Mouse (Mus musculus): ENCODE data around the gene Phpt1. TPM values are rescaled to one million over a fixed set of nuclear protein-coding genes. Genes with fewer than 3 reads are reported as not detected.
A peak's percentile ranks its signal among the peaks of the same experiment; 100 is the strongest.
"Not testable (repeated sequence)": the region's sequence is repeated elsewhere in the genome, so short reads cannot be mapped to it uniquely, and the experiment has no call there.

The Phpt1 gene
- polyA plus RNA-seq, 1 experiment from 2014 or later: 151 TPM

GRCm38 (mm10) chr2:25555479-25555878, 19.5 kb downstream of the Phpt1 start:
- H3K4me2 ChIP-seq; H3K27me3 ChIP-seq (replicated peaks); ATAC-seq (ENCODE audit: insufficient read depth, low FRiP score, low read depth); H3K36me3 ChIP-seq; H3K9ac ChIP-seq; H3K4me3 ChIP-seq (replicated peaks); H3K27ac ChIP-seq; H3K9me3 ChIP-seq: not testable (repeated sequence)
- WGBS: 58% methylated on average over 2 of the region's 2 CpGs
- H3K4me1 ChIP-seq: peaks cover 14% of the 10 kb centered on the region

- not testable (repeated sequence) for H3K4me3 ChIP-seq (replicated peaks); H3K9ac ChIP-seq; H3K9me3 ChIP-seq; H3K27ac ChIP-seq; H3K27me3 ChIP-seq (replicated peaks); H3K4me1 ChIP-seq; ATAC-seq (ENCODE audit: insufficient read depth, low FRiP score, low read depth); H3K36me3 ChIP-seq; H3K4me2 ChIP-seq
- WGBS: 85% methylated on average over 4 of the region's 4 CpGs
Measured at GRCm38 (mm10) chr2:25553171-25553786, 21.7 kb downstream of the Phpt1 start.

- no peaks in the 10 kb centered on the region for H3K27me3 ChIP-seq (replicated peaks)
- H3K4me1 ChIP-seq: 0 out of 2 replicates have a peak, but pooled peaks cover under 1% of the 10 kb centered on the region
- no peak overlapping the region for H3K4me2 ChIP-seq
- no peak for ATAC-seq (ENCODE audit: insufficient read depth, low FRiP score, low read depth)
- H3K27ac ChIP-seq: no peak overlapping the region
- H3K4me3 ChIP-seq (replicated peaks): no peak overlapping the region
- H3K36me3 ChIP-seq: no peaks in the 10 kb centered on the region
- no peak overlapping the region for H3K9ac ChIP-seq
- 26% methylated on average over 5 of the region's 5 CpGs for WGBS
- no peaks in the 10 kb centered on the region for H3K9me3 ChIP-seq
Measured at GRCm38 (mm10) chr2:25551186-25551585, 23.8 kb downstream of the Phpt1 start.

- Histone ChIP-seq H3K36me3 (no peaks in the 10 kb centered on the region), H3K4me2 (no peak overlapping the region), H3K27me3 (replicated peaks) (no peaks in the 10 kb centered on the region), H3K9me3 (no peaks in the 10 kb centered on the region), H3K4me3 (replicated peaks) (no peak overlapping the region), H3K9ac (no peak overlapping the region), H3K4me1 (peaks cover 7% of the 10 kb centered on the region; the same call in 1 of the 2 replicates), H3K27ac (no peak overlapping the region)
- ATAC-seq (ENCODE audit: insufficient read depth, low FRiP score, low read depth): no peak
- WGBS: 74% methylated on average over 9 of the region's 9 CpGs
Measured at GRCm38 (mm10) chr2:25549021-25549991, 25.7 kb downstream of the Phpt1 start.

- peak; percentile 99 for ATAC-seq (ENCODE audit: insufficient read depth, low FRiP score, low read depth)
- Histone ChIP-seq H3K27ac (peak within 1 kb of the TSS; percentile 76; the same call in 1 of the 2 replicates), H3K4me1 (peaks cover 7% of the 10 kb centered on the region; the same call in 1 of the 2 replicates), H3K36me3 (no peaks in the 10 kb centered on the region), H3K4me3 (replicated peaks) (peak within 1 kb of the TSS; percentile 82), H3K4me2 (peak within 1 kb of the TSS; percentile 71), H3K27me3 (replicated peaks) (no peaks in the 10 kb centered on the region), H3K9me3 (no peaks in the 10 kb centered on the region), H3K9ac (peak within 1 kb of the TSS; percentile 76)
- WGBS: 3% methylated on average over 48 of the region's 48 CpGs
Measured at GRCm38 (mm10) chr2:25546811-25547491, 28.1 kb downstream of the Phpt1 start, which contains the start of gene Traf2. TSS of gene Traf2 (minus strand) at chr2:25546940.

- peak; percentile 69 for ATAC-seq (ENCODE audit: insufficient read depth, low FRiP score, low read depth)
- peak overlapping the region; percentile 71 for H3K4me2 ChIP-seq
- 5% methylated on average over 43 of the region's 43 CpGs for WGBS
- no peaks in the 10 kb centered on the region for H3K36me3 ChIP-seq
- H3K27me3 ChIP-seq (replicated peaks): no peaks in the 10 kb centered on the region
- H3K9ac ChIP-seq: peak overlapping the region; percentile 76
- peaks cover 7% of the 10 kb centered on the region; the same call in 1 of the 2 replicates for H3K4me1 ChIP-seq
- H3K27ac ChIP-seq: peak overlapping the region; percentile 76; the same call in 1 of the 2 replicates
- H3K9me3 ChIP-seq: no peaks in the 10 kb centered on the region
- H3K4me3 ChIP-seq (replicated peaks): peak overlapping the region; percentile 82
Measured at GRCm38 (mm10) chr2:25545996-25546810, 28.8 kb downstream of the Phpt1 start.

- H3K27ac ChIP-seq: no peak overlapping the region
- no peak overlapping the region for H3K9ac ChIP-seq
- no peaks in the 10 kb centered on the region for H3K27me3 ChIP-seq (replicated peaks)
- H3K9me3 ChIP-seq: no peaks in the 10 kb centered on the region
- 77% methylated on average over 10 of the region's 10 CpGs for WGBS
- H3K4me1 ChIP-seq: peaks cover 7% of the 10 kb centered on the region; the same call in 1 of the 2 replicates
- peaks cover 12% of the 10 kb centered on the region for H3K36me3 ChIP-seq
- no peak overlapping the region for H3K4me2 ChIP-seq
- no peak for ATAC-seq (ENCODE audit: insufficient read depth, low FRiP score, low read depth)
- H3K4me3 ChIP-seq (replicated peaks): no peak overlapping the region
Measured at GRCm38 (mm10) chr2:25541644-25542367, 33.2 kb downstream of the Phpt1 start.

GRCm38 (mm10) chr2:25540541-25540948, 34.5 kb downstream of the Phpt1 start:
- H3K9ac ChIP-seq: no peak overlapping the region
- H3K4me1 ChIP-seq: no peaks in the 10 kb centered on the region
- ATAC-seq (ENCODE audit: insufficient read depth, low FRiP score, low read depth): no peak
- H3K27ac ChIP-seq: no peak overlapping the region
- WGBS: 87% methylated on average over 4 of the region's 4 CpGs
- H3K36me3 ChIP-seq: peaks cover 20% of the 10 kb centered on the region
- H3K9me3 ChIP-seq: no peaks in the 10 kb centered on the region
- no peak overlapping the region for H3K4me2 ChIP-seq
- no peaks in the 10 kb centered on the region for H3K27me3 ChIP-seq (replicated peaks)
- H3K4me3 ChIP-seq (replicated peaks): no peak overlapping the region

- Histone ChIP-seq H3K27me3 (replicated peaks) (no peaks in the 10 kb centered on the region), H3K4me1 (no peaks in the 10 kb centered on the region), H3K36me3 (peaks cover 34% of the 10 kb centered on the region), H3K9ac (no peak overlapping the region), H3K4me3 (replicated peaks) (no peak overlapping the region), H3K27ac (no peak overlapping the region), H3K4me2 (no peak overlapping the region), H3K9me3 (no peaks in the 10 kb centered on the region)
- no peak for ATAC-seq (ENCODE audit: insufficient read depth, low FRiP score, low read depth)
- 76% methylated on average over 8 of the region's 8 CpGs for WGBS
Measured at GRCm38 (mm10) chr2:25536531-25536930, 38.5 kb downstream of the Phpt1 start.

GRCm38 (mm10) chr2:25534866-25535182, 40.2 kb downstream of the Phpt1 start:
- no peak for ATAC-seq (ENCODE audit: insufficient read depth, low FRiP score, low read depth)
- Histone ChIP-seq H3K27ac (no peak overlapping the region), H3K4me1 (no peaks in the 10 kb centered on the region), H3K27me3 (replicated peaks) (no peaks in the 10 kb centered on the region), H3K9me3 (no peaks in the 10 kb centered on the region), H3K4me3 (replicated peaks) (no peak overlapping the region), H3K36me3 (peaks cover 42% of the 10 kb centered on the region), H3K9ac (no peak overlapping the region), H3K4me2 (no peak overlapping the region)
- 91% methylated on average over 2 of the region's 2 CpGs for WGBS

All from stomach, embryonic 15.5 days (tissue).